Mouse (Mus musculus) MEL (cell line): ENCODE measurements around the gene Il6. TPM values are rescaled to one million over a fixed set of nuclear protein-coding genes. Genes with fewer than 3 reads are reported as not detected.

Experiments
- DNase-seq: peaks from one replicate; pipeline ENCODE4 v3.0.0; 2011; ENCODE audit warnings: low read depth, low spot score
- H3K27ac ChIP-seq: 2 replicates; pipeline ENCODE4 v1.5.1; 2012; ENCODE audit warnings: low read depth, mild to moderate bottlenecking, control low read depth, low read length, moderate library complexity; ENCODE audit not compliant: control insufficient read depth
- H3K27me3 ChIP-seq, 2 experiments: fragments of 150-350 bp in 1 of 2; sonication (generic) in 1 of 2; 2 replicates each; pipeline ENCODE4 v1.6.1; 2012; ENCODE audit warnings: low read length in 2 of 2, mild to moderate bottlenecking in 2 of 2, improper control_type of control experiment in 1 of 2, moderate library complexity in 1 of 2; ENCODE audit not compliant: insufficient read depth in 2 of 2, control insufficient read depth in 1 of 2
- H3K36me3 ChIP-seq, 2 experiments: 2 replicates each; pipeline ENCODE4 v1.6.1; 2012 to 2014; ENCODE audit warnings: low read length in 2 of 2, improper control_type of control experiment in 1 of 2, inconsistent platforms in 1 of 2, mild to moderate bottlenecking in 1 of 2; ENCODE audit not compliant: insufficient read depth in 2 of 2, control insufficient read depth in 1 of 2
- H3K4me1 ChIP-seq, 2 experiments: fragments of 150-350 bp in 1 of 2; sonication (generic) in 1 of 2; 2 replicates each; pipeline ENCODE4 v1.6.1; 2012; ENCODE audit warnings: low read length in 2 of 2, improper control_type of control experiment in 1 of 2, mild to moderate bottlenecking in 1 of 2; ENCODE audit not compliant: insufficient read depth in 2 of 2, control insufficient read depth in 1 of 2
- H3K4me3 ChIP-seq, 2 experiments: fragments of 150-350 bp in 1 of 2; sonication (generic) in 1 of 2; 2 replicates each; pipeline ENCODE4 v1.5.1; 2012; ENCODE audit warnings: low read depth in 2 of 2, low read length in 2 of 2, mild to moderate bottlenecking in 2 of 2, moderate library complexity in 2 of 2, control low read depth in 1 of 2, improper control_type of control experiment in 1 of 2; ENCODE audit not compliant: control insufficient read depth in 1 of 2, insufficient read depth in 1 of 2
- H3K79me2 ChIP-seq: 2 replicates; pipeline ENCODE4 v1.6.1; 2012; ENCODE audit warnings: mild to moderate bottlenecking, low read length, moderate library complexity; ENCODE audit not compliant: control insufficient read depth, poor library complexity, insufficient read depth
- H3K9ac ChIP-seq: 2 replicates; pipeline ENCODE4 v1.6.1; 2012; ENCODE audit warnings: low read depth, mild to moderate bottlenecking, control low read depth, low read length, moderate library complexity; ENCODE audit not compliant: control insufficient read depth, poor library complexity, severe bottlenecking
- H3K9me3 ChIP-seq: fragments of 150-350 bp; sonication (generic); replicated peaks from 2 replicates; pipeline ENCODE4 v1.6.1; 2012; ENCODE audit warnings: mild to moderate bottlenecking, low read length, improper control_type of control experiment, moderate library complexity; ENCODE audit not compliant: insufficient read depth
- E2F4 ChIP-seq: IDR thresholded peaks from 2 replicates; pipeline ENCODE4 v1.6.1; 2011; ENCODE audit warnings: low read depth, low read length, improper control_type of control experiment, borderline replicate concordance
- EP300 ChIP-seq, 2 experiments: IDR thresholded peaks; 2 replicates each; pipeline ENCODE4 v1.6.1; 2011; ENCODE audit warnings: improper control_type of control experiment in 2 of 2, low read length in 2 of 2, low read depth in 1 of 2, mild to moderate bottlenecking in 1 of 2
- ETS1 ChIP-seq: IDR thresholded peaks from 2 replicates; pipeline ENCODE4 v1.6.1; 2012; ENCODE audit warnings: low read depth, mild to moderate bottlenecking, inconsistent platforms, low read length, improper control_type of control experiment, moderate library complexity
- HCFC1 ChIP-seq: IDR thresholded peaks from 2 replicates; pipeline ENCODE4 v1.6.1; 2012; ENCODE audit warnings: low read depth, mild to moderate bottlenecking, inconsistent platforms, low read length, improper control_type of control experiment, moderate library complexity
- JUND ChIP-seq: IDR thresholded peaks from 2 replicates; pipeline ENCODE4 v1.6.1; 2011; ENCODE audit warnings: low read depth, mild to moderate bottlenecking, improper control_type of control experiment, low read length
- MAX ChIP-seq: IDR thresholded peaks from 2 replicates; pipeline ENCODE4 v1.6.1; 2011; ENCODE audit warnings: low read length, improper control_type of control experiment
- MEF2A ChIP-seq: IDR thresholded peaks from 2 replicates; pipeline ENCODE4 v1.6.1; 2014; ENCODE audit warnings: low read depth, mild to moderate bottlenecking, inconsistent platforms, low read length, improper control_type of control experiment; ENCODE audit not compliant: poor library complexity, insufficient replicate concordance, severe bottlenecking; ENCODE audit errors: extremely low read depth
- NELFE ChIP-seq: IDR thresholded peaks from 2 replicates; pipeline ENCODE4 v1.6.1; 2011; ENCODE audit warnings: low read depth, low read length, improper control_type of control experiment
- NRF1 ChIP-seq: IDR thresholded peaks from 2 replicates; pipeline ENCODE4 v1.6.1; 2014; ENCODE audit warnings: low read depth, mild to moderate bottlenecking, inconsistent platforms, low read length, improper control_type of control experiment, moderate library complexity; ENCODE audit not compliant: poor library complexity, insufficient read depth, severe bottlenecking
- POLR2A ChIP-seq, 2 experiments: IDR thresholded peaks; 2 replicates each; pipeline ENCODE4 v1.6.1; 2011 to 2012; ENCODE audit warnings: low read length in 2 of 2, mild to moderate bottlenecking in 2 of 2, control low read depth in 1 of 2, improper control_type of control experiment in 1 of 2, low read depth in 1 of 2, moderate library complexity in 1 of 2; ENCODE audit not compliant: control insufficient read depth in 1 of 2, insufficient read depth in 1 of 2, poor library complexity in 1 of 2
- POLR2AphosphoS5 ChIP-seq: IDR thresholded peaks from 2 replicates; pipeline ENCODE4 v1.6.1; 2012; ENCODE audit warnings: low read depth, borderline replicate concordance, mild to moderate bottlenecking, inconsistent platforms, low read length, moderate library complexity, mixed read lengths
- RAD21 ChIP-seq: IDR thresholded peaks from 2 replicates; pipeline ENCODE4 v1.6.1; 2011; ENCODE audit warnings: mild to moderate bottlenecking, low read depth, low read length, improper control_type of control experiment
- TCF12 ChIP-seq: IDR thresholded peaks from 2 replicates; pipeline ENCODE4 v1.6.1; 2014; ENCODE audit warnings: low read depth, mild to moderate bottlenecking, inconsistent platforms, low read length, improper control_type of control experiment, moderate library complexity
- USF1 ChIP-seq: IDR thresholded peaks from 2 replicates; pipeline ENCODE4 v1.6.1; 2014; ENCODE audit warnings: low read depth, mild to moderate bottlenecking, inconsistent platforms, low read length, improper control_type of control experiment, moderate library complexity
- ZKSCAN1 ChIP-seq: IDR thresholded peaks from 2 replicates; pipeline ENCODE4 v1.6.1; 2012; ENCODE audit warnings: low read depth, mild to moderate bottlenecking, inconsistent platforms, low read length, improper control_type of control experiment, moderate library complexity
- ZMIZ1 ChIP-seq: IDR thresholded peaks from 2 replicates; pipeline ENCODE4 v1.6.1; 2012; ENCODE audit warnings: low read depth, mild to moderate bottlenecking, inconsistent platforms, low read length, improper control_type of control experiment, moderate library complexity
- polyA plus RNA-seq, 2 experiments: library from polyadenylated mRNA; stranded (reverse) in 1 of 2; unstranded in 1 of 2; fragments of >175 nt in 1 of 2; fragments of >200 nt in 1 of 2; gene quantifications; 2 replicates each; pipeline versions ENCODE4 v1.2.1 to v1.2.4; 2012; ENCODE audit warnings: low replicate concordance in 2 of 2, low read depth in 1 of 2; ENCODE audit not compliant: insufficient read length in 2 of 2, insufficient read depth in 1 of 2, missing spikeins in 1 of 2
- total RNA-seq: library from RNA; depleted of rRNA; stranded (reverse); fragments of 300-350 nt; gene quantifications from 2 replicates; pipeline ENCODE4 v1.2.3, GENCODE M21; 2012

The Il6 gene
- total and polyA plus RNA-seq, 3 experiments, result not detected

GRCm38 (mm10) chr5:29970212-29970611 is 42.7 kb upstream of the Il6 start:
- Histone ChIP-seq H3K27me3 (no peaks in the 10 kb centered on the region), H3K9me3 (no peaks in the 10 kb centered on the region), H3K36me3 (peaks cover 0 to 40% of the 10 kb centered on the region in 2 experiments; a peak in 2 of 4 replicates), H3K27ac (no peak overlapping the region), H3K9ac (no peak overlapping the region), H3K4me1 (peaks cover 18 to 20% of the 10 kb centered on the region in 2 experiments), H3K79me2 (no peaks in the 10 kb centered on the region), H3K4me3 (no peak overlapping the region)
- DNase-seq, result no peak
- no peak for TF ChIP-seq USF1
- peak in 1 of 2 experiments; percentile 38; a peak in 1 of 4 replicates for TF ChIP-seq EP300 (IDR thresholded peaks at IDR 0.05; ENCODE audit: low read depth in 1 of 2, low read length in 2 of 2)

GRCm38 (mm10) chr5:29972796-29973195 is 40.1 kb upstream of the Il6 start:
- Histone ChIP-seq H3K27me3 (no peaks in the 10 kb centered on the region), H3K9ac (peak overlapping the region; percentile 48), H3K79me2 (no peaks in the 10 kb centered on the region), H3K9me3 (no peaks in the 10 kb centered on the region), H3K4me1 (peaks cover 18 to 20% of the 10 kb centered on the region in 2 experiments), H3K4me3 (peak overlapping the region; percentile 24 to 31), H3K36me3 (peaks cover 0 to 31% of the 10 kb centered on the region in 2 experiments; a peak in 2 of 4 replicates), H3K27ac (peak overlapping the region; percentile 92)
- peak; percentile 74 for DNase-seq
- no peak for TF ChIP-seq POLR2AphosphoS5
- TF ChIP-seq ZKSCAN1, result no peak
- peak; percentile 8; the same call in 1 of the 2 replicates for TF ChIP-seq TCF12
- TF ChIP-seq E2F4, result no peak
- TF ChIP-seq POLR2A (IDR thresholded peaks at IDR 0.05; ENCODE audit: control insufficient read depth in 1 of 2, insufficient read depth in 1 of 2, low read depth in 1 of 2, low read length in 2 of 2, poor library complexity in 1 of 2), result no peak
- no peak for TF ChIP-seq HCFC1
- no peak for TF ChIP-seq MEF2A
- no peak for TF ChIP-seq MAX
- peak; percentile 61 for TF ChIP-seq ETS1
- no peak for TF ChIP-seq NRF1
- TF ChIP-seq ZMIZ1, result no peak
- peak; percentile 26; the same call in 1 of the 2 replicates for TF ChIP-seq NELFE
- no peak for TF ChIP-seq JUND
- no peak for TF ChIP-seq RAD21
- peak; percentile 29 to 30; a peak in 2 of 4 replicates for TF ChIP-seq EP300 (IDR thresholded peaks at IDR 0.05; ENCODE audit: low read depth in 1 of 2, low read length in 2 of 2)
